Mouse (Mus musculus): ENCODE data around the gene Cacna1g. TPM values are rescaled to one million over a fixed set of nuclear protein-coding genes. Genes with fewer than 3 reads are reported as not detected.

The Cacna1g gene
- total RNA-seq (2021) = 1 to 10 TPM in 1 of 2 experiments, under 1 TPM in 1; 0.50 to 1.1 TPM
- long read RNA-seq, experiment 1 = 0 reads
- long read RNA-seq, experiment 2 = 0 reads

- peak; percentile 93 to 94 for DNase-seq
Observed at GRCm38 (mm10) chr11:94473707-94474543, at the start of gene Cacna1g. TSS of gene Cacna1g (minus strand) at chr11:94474198.

- peak; percentile 72 for DNase-seq
Observed at GRCm38 (mm10) chr11:94521219-94521843, 47.3 kb upstream of the Cacna1g start, which contains the start of gene Mycbpap. TSS of gene Mycbpap (minus strand) at chr11:94521742.

- DNase-seq = no peak
Observed at GRCm38 (mm10) chr11:94513452-94513851, 39.5 kb upstream of the Cacna1g start.

GRCm38 (mm10) chr11:94508976-94509375 is 35.0 kb upstream of the Cacna1g start:
- no peak for DNase-seq

- no peak for DNase-seq
Observed at GRCm38 (mm10) chr11:94501482-94501881, 27.5 kb upstream of the Cacna1g start.

GRCm38 (mm10) chr11:94500362-94500761 is 26.4 kb upstream of the Cacna1g start:
- no peak for DNase-seq

GRCm38 (mm10) chr11:94499661-94500152 is 25.7 kb upstream of the Cacna1g start, which contains the start of gene Epn3:
TSS of gene Epn3 (minus strand) at chr11:94499974.
- peak in 1 of 2 experiments; percentile 51 for DNase-seq

GRCm38 (mm10) chr11:94499035-94499434 is 25.0 kb upstream of the Cacna1g start:
- DNase-seq = no peak

GRCm38 (mm10) chr11:94498093-94498996 is 24.3 kb upstream of the Cacna1g start:
- peak; percentile 84 to 86 for DNase-seq

- peak; percentile 52 to 57 for DNase-seq
Observed at GRCm38 (mm10) chr11:94495415-94495814, 21.4 kb upstream of the Cacna1g start.

GRCm38 (mm10) chr11:94491749-94492099 is 17.7 kb upstream of the Cacna1g start:
- no peak for DNase-seq

- DNase-seq = peak in 1 of 2 experiments; percentile 59
Observed at GRCm38 (mm10) chr11:94491035-94491748, 17.2 kb upstream of the Cacna1g start.

- no peak for DNase-seq
Observed at GRCm38 (mm10) chr11:94489745-94490144, 15.7 kb upstream of the Cacna1g start.

- DNase-seq = no peak
Observed at GRCm38 (mm10) chr11:94488767-94489533, 15.0 kb upstream of the Cacna1g start.

GRCm38 (mm10) chr11:94486001-94486400 is 12.0 kb upstream of the Cacna1g start, which contains the start of gene Spata20:
TSS of gene Spata20 (minus strand) at chr11:94486179.
- DNase-seq = peak; percentile 86 to 89

GRCm38 (mm10) chr11:94485223-94485622 is 11.2 kb upstream of the Cacna1g start:
- DNase-seq = no peak

GRCm38 (mm10) chr11:94484636-94485035 is 10.6 kb upstream of the Cacna1g start:
- no peak for DNase-seq

- no peak for DNase-seq
Observed at GRCm38 (mm10) chr11:94483921-94484320, 9.9 kb upstream of the Cacna1g start.

GRCm38 (mm10) chr11:94483436-94483835 is 9.4 kb upstream of the Cacna1g start:
- no peak for DNase-seq

GRCm38 (mm10) chr11:94482738-94483137 is 8.7 kb upstream of the Cacna1g start:
- DNase-seq = no peak

Data from adrenal gland, postnatal 36 days (tissue).